Mouse (Mus musculus): ENCODE data around the gene 4430402I18Rik. TPM values are rescaled to one million over a fixed set of nuclear protein-coding genes. Genes with fewer than 3 reads are reported as not detected.

Gene 4430402I18Rik
- total and polyA plus RNA-seq, 2 experiments from 2014 or later, result 2.1 to 4.7 TPM

DNA sequence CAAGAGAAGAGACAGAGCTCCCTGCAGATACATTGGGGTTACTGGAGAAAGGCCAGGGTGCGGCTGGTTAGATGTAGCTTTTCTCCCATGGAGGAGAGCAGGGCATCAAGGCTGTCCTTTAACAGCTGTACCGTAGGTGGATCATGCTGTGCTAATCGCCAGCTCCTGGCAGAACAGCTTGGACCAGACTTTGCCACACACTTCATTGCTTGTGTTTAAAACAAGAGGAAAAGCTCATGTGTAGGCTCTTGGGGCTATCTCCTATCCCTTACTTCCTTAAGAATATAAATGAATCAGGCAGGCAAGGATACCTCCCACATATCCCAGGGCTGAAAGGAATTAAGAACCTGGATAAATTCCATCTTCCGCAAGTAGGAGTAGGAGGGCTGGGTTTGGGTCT is 64.8 kb downstream of the 4430402I18Rik start:
- Histone ChIP-seq H3K9me3 (ENCODE audit: low read length) (no peaks in the 10 kb centered on the region), H3K4me3 (ENCODE audit: low read depth, low read length) (no peak overlapping the region), H3K9ac (no peak overlapping the region), H3K27me3 (ENCODE audit: insufficient read depth, low read length) (no peaks in the 10 kb centered on the region), H3K4me1 (ENCODE audit: insufficient read depth) (no peaks in the 10 kb centered on the region), H3K4me2 (ENCODE audit: low read depth) (no peak overlapping the region), H3K27ac (ENCODE audit: low read depth, low read length) (no peak overlapping the region), H3K36me3 (ENCODE audit: insufficient read depth) (peaks cover 42% of the 10 kb centered on the region)
- DNase-seq (no peak), ATAC-seq (no peak)
- TF ChIP-seq CTCF (IDR thresholded peaks at IDR 0.05; ENCODE audit: low read depth), result no peak
- WGBS, result 86% methylated on average over 4 of the region's 4 CpGs

DNA sequence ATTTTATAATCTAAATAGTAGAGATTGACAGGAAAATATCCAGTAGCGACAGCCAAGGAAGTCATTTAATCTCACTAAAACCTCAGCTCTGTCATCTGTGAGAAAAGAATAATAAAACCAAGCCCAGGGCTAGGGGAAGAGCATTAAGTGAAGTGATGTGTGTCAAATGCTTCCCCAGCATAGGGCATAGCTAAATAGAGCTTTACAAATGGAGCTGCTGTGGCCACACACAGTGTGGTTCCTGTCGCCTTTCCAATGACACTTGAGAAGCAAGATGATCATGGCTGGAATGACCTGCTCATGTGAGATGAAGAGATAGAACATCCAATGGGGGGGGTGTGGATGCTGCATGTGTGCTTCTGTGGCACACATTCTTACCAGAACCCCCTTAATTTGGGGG is 65.5 kb downstream of the 4430402I18Rik start:
- H3K36me3 ChIP-seq (ENCODE audit: insufficient read depth), result peaks cover 35% of the 10 kb centered on the region
- no peak overlapping the region for H3K4me2 ChIP-seq (ENCODE audit: low read depth)

DNA sequence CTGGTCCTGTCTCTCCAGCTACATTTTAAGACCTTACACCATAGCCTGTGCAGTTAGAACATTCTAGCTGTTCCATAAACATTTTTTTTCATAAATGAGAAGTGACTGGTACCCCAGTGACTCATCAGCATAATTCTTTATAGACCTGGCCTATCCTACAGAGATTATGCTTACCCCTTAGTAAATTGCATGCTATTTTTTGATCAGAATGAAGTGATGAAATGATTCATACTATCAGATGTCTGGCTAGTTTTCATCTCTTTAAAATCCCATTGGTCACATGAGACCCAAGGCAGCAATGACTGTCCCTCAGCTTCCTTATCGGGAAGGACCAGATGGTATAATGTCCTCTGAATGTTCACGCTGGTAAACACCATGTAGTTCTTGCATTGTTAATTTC is 66.8 kb downstream of the 4430402I18Rik start:
- ATAC-seq (no peak), DNase-seq (no peak)
- Histone ChIP-seq H3K4me2 (ENCODE audit: low read depth) (no peak overlapping the region), H3K36me3 (ENCODE audit: insufficient read depth) (peaks cover 24% of the 10 kb centered on the region), H3K9ac (no peak overlapping the region), H3K27ac (ENCODE audit: low read depth, low read length) (no peak overlapping the region), H3K4me1 (ENCODE audit: insufficient read depth) (no peaks in the 10 kb centered on the region), H3K9me3 (ENCODE audit: low read length) (no peaks in the 10 kb centered on the region), H3K27me3 (ENCODE audit: insufficient read depth, low read length) (no peaks in the 10 kb centered on the region), H3K4me3 (ENCODE audit: low read depth, low read length) (no peak overlapping the region)
- no peak for TF ChIP-seq CTCF (IDR thresholded peaks at IDR 0.05; ENCODE audit: low read depth)
- WGBS, result 96% methylated on average over 2 of the region's 2 CpGs

More for the DNA sequence above, 65.5 kb downstream of the 4430402I18Rik start:
- DNase-seq, result no peak
- no peak for TF ChIP-seq CTCF (IDR thresholded peaks at IDR 0.05; ENCODE audit: low read depth)
- Histone ChIP-seq H3K4me1 (ENCODE audit: insufficient read depth) (no peaks in the 10 kb centered on the region), H3K9me3 (ENCODE audit: low read length) (no peaks in the 10 kb centered on the region), H3K4me3 (ENCODE audit: low read depth, low read length) (no peak overlapping the region), H3K9ac (no peak overlapping the region), H3K27me3 (ENCODE audit: insufficient read depth, low read length) (no peaks in the 10 kb centered on the region), H3K27ac (ENCODE audit: low read depth, low read length) (no peak overlapping the region)
- 63% methylated on average over 2 of the region's 2 CpGs for WGBS
- no peak for ATAC-seq

DNA sequence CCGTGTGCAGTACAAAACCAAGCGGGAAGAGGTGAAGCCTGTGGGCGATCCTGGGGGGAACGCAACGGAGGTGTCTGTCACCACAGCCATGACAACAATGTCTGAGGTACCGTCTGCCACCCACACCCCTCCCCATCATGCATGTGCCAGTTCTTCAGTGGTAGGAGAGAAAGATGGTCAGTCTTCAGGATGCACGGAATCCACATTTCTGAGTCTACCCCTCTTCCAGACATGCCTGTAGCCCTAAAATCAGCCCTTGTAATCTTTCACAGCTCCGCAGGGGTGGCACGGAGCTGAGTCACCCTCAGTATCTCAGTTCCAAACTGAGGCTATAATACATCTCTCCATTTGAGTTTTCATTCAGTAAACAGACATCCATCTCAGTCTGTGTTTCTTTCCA is 70.1 kb downstream of the 4430402I18Rik start:
- no peak for TF ChIP-seq CTCF (IDR thresholded peaks at IDR 0.05; ENCODE audit: low read depth)
- Histone ChIP-seq H3K4me2 (ENCODE audit: low read depth) (no peak overlapping the region), H3K27ac (ENCODE audit: low read depth, low read length) (peak overlapping the region; percentile 55; the same call in 1 of the 2 replicates), H3K4me3 (ENCODE audit: low read depth, low read length) (no peak overlapping the region), H3K27me3 (ENCODE audit: insufficient read depth, low read length) (no peaks in the 10 kb centered on the region), H3K36me3 (ENCODE audit: insufficient read depth) (peaks cover 7% of the 10 kb centered on the region), H3K4me1 (ENCODE audit: insufficient read depth) (no peaks in the 10 kb centered on the region), H3K9me3 (ENCODE audit: low read length) (no peaks in the 10 kb centered on the region), H3K9ac (no peak overlapping the region)
- no peak for DNase-seq
- WGBS, result 62% methylated on average over 9 of the region's 9 CpGs
- no peak for ATAC-seq

DNA sequence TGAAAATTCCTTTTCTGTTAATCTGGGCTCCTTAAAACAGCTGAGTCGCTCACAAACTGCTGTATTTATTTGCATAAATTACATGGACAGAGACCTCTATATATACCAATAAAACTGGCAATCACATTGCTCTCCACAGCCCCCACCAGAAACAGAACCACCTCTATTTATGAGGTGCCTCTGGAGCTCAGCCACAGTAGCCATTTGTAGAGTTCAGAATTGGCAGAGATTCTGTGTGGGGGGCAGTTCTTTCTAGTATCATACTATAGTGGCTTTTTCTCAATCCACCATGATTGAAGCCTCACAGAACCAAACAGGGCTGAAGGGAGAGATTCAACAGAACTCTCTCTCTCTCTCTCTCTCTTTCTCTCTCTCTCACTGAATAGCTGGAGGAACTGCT is 71.0 kb downstream of the 4430402I18Rik start:
- Histone ChIP-seq H3K9ac (no peak overlapping the region), H3K4me2 (ENCODE audit: low read depth) (no peak overlapping the region), H3K9me3 (ENCODE audit: low read length) (no peaks in the 10 kb centered on the region), H3K4me3 (ENCODE audit: low read depth, low read length) (no peak overlapping the region), H3K4me1 (ENCODE audit: insufficient read depth) (no peaks in the 10 kb centered on the region), H3K27ac (ENCODE audit: low read depth, low read length) (0 out of 2 replicates have a peak overlapping the region, but pooled peaks have one; percentile 55), H3K27me3 (ENCODE audit: insufficient read depth, low read length) (no peaks in the 10 kb centered on the region), H3K36me3 (ENCODE audit: insufficient read depth) (no peaks in the 10 kb centered on the region; the same call in 1 of the 2 replicates)
- ATAC-seq (peak; percentile 67), DNase-seq (peak; percentile 9)
- no peak for TF ChIP-seq CTCF (IDR thresholded peaks at IDR 0.05; ENCODE audit: low read depth)
- 17% methylated on average over 1 of the region's 1 CpGs for whole genome bisulfite sequencing

DNA sequence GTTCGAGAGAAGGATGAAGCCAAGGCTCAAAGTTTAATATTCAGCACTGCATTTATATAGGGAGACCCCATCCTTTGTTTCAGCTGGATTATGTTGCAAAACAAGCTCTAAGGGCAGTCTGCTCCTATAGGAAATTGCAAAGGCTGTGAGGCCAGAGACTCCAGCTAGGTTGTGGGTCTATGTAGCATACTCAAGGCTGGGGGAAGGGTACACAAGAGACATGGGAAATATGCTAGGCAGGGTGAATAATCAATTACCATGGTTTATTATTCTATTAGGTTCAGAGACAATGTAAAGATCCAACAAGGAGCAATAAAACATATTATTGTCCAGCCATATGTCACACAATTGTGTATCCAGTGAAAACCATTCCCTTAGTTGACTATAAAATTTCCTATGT is 75.7 kb downstream of the 4430402I18Rik start:
- ATAC-seq (no peak), DNase-seq (no peak)
- no peak for TF ChIP-seq CTCF (IDR thresholded peaks at IDR 0.05; ENCODE audit: low read depth)
- Histone ChIP-seq H3K36me3 (ENCODE audit: insufficient read depth) (no peaks in the 10 kb centered on the region; the same call in 1 of the 2 replicates), H3K4me1 (ENCODE audit: insufficient read depth) (no peaks in the 10 kb centered on the region), H3K4me2 (ENCODE audit: low read depth) (no peak overlapping the region), H3K27me3 (ENCODE audit: insufficient read depth, low read length) (no peaks in the 10 kb centered on the region), H3K27ac (ENCODE audit: low read depth, low read length) (no peak overlapping the region), H3K4me3 (ENCODE audit: low read depth, low read length) (no peak overlapping the region), H3K9me3 (ENCODE audit: low read length) (no peaks in the 10 kb centered on the region), H3K9ac (no peak overlapping the region)
- 89% methylated on average over 1 of the region's 1 CpGs for WGBS

DNA sequence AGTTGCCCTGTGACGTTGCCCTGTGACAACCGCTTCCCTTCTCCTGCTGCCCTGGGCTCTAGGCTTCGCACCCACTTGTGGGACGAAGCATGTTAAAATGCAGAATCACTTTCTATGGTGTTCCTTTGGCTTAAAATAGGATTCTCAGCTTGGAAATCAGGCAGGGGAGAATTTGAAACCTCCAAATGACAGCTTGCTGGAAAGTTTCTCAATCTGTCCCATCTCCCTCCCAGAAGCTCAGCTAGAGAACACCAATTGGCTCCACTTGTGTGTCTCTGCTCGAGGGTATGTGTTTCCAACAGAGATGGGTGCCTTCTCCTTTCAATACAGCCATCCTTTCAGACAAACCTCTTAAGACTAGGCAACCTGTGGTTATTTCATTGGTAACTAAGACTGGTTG is 76.4 kb downstream of the 4430402I18Rik start:
- ATAC-seq, result peak; percentile 54; the same call in 1 of the 2 replicates

More for the DNA sequence above, 76.4 kb downstream of the 4430402I18Rik start:
- Histone ChIP-seq H3K9ac (no peak overlapping the region), H3K27me3 (ENCODE audit: insufficient read depth, low read length) (no peaks in the 10 kb centered on the region), H3K4me2 (ENCODE audit: low read depth) (no peak overlapping the region), H3K4me3 (ENCODE audit: low read depth, low read length) (no peak overlapping the region), H3K9me3 (ENCODE audit: low read length) (no peaks in the 10 kb centered on the region), H3K4me1 (ENCODE audit: insufficient read depth) (no peaks in the 10 kb centered on the region), H3K36me3 (ENCODE audit: insufficient read depth) (no peaks in the 10 kb centered on the region; the same call in 1 of the 2 replicates), H3K27ac (ENCODE audit: low read depth, low read length) (no peak overlapping the region)
- DNase-seq, result peak; percentile 60
- 56% methylated on average over 5 of the region's 5 CpGs for WGBS
- no peak for TF ChIP-seq CTCF (IDR thresholded peaks at IDR 0.05; ENCODE audit: low read depth)
